Mouse (Mus musculus): ENCODE measurements around the gene Arhgef12. TPM values are rescaled to one million over a fixed set of nuclear protein-coding genes. Genes with fewer than 3 reads are reported as not detected.

The Arhgef12 gene
- polyA plus RNA-seq, 1 experiment from 2014 or later = 9.2 TPM

GRCm38 (mm10) chr9:43093803-43094202, 13.2 kb downstream of the Arhgef12 start:
- H3K27me3 ChIP-seq (ENCODE audit: poor library complexity, severe bottlenecking) = no peaks in the 10 kb centered on the region
- H3K27ac ChIP-seq = no peak overlapping the region
- H3K4me1 ChIP-seq = 0 out of 2 replicates have a peak, but pooled peaks cover 1% of the 10 kb centered on the region
- H3K9me3 ChIP-seq = no peaks in the 10 kb centered on the region
- no peaks in the 10 kb centered on the region for H3K36me3 ChIP-seq (replicated peaks)
- DNase-seq (ENCODE audit: extremely low spot score, low spot score) = no peak
- no peak overlapping the region for H3K4me3 ChIP-seq
- WGBS = 89% methylated on average over 3 of the region's 3 CpGs

- Histone ChIP-seq H3K9me3 (no peaks in the 10 kb centered on the region), H3K4me3 (no peak overlapping the region), H3K36me3 (replicated peaks) (no peaks in the 10 kb centered on the region), H3K27me3 (ENCODE audit: poor library complexity, severe bottlenecking) (no peaks in the 10 kb centered on the region), H3K27ac (no peak overlapping the region), H3K4me1 (peaks cover 31% of the 10 kb centered on the region)
- 98% methylated on average over 1 of the region's 1 CpGs for WGBS
- no peak for DNase-seq (ENCODE audit: extremely low spot score, low spot score)
Observed at GRCm38 (mm10) chr9:43085686-43086285, 21.3 kb downstream of the Arhgef12 start.

- Histone ChIP-seq H3K9me3 (no peaks in the 10 kb centered on the region), H3K4me3 (no peak overlapping the region), H3K27me3 (ENCODE audit: poor library complexity, severe bottlenecking) (no peaks in the 10 kb centered on the region), H3K27ac (no peak overlapping the region), H3K36me3 (replicated peaks) (no peaks in the 10 kb centered on the region), H3K4me1 (peaks cover 34% of the 10 kb centered on the region)
- WGBS = 83% methylated on average over 7 of the region's 7 CpGs
- no peak for DNase-seq (ENCODE audit: extremely low spot score, low spot score)
Observed at GRCm38 (mm10) chr9:43084496-43085362, 22.3 kb downstream of the Arhgef12 start.

- 30% methylated on average over 7 of the region's 7 CpGs for WGBS
Observed at GRCm38 (mm10) chr9:43083441-43084055, 23.5 kb downstream of the Arhgef12 start.

GRCm38 (mm10) chr9:43078711-43079110, 28.3 kb downstream of the Arhgef12 start:
- no peaks in the 10 kb centered on the region for H3K27me3 ChIP-seq (ENCODE audit: poor library complexity, severe bottlenecking)
- no peak overlapping the region for H3K4me3 ChIP-seq
- H3K27ac ChIP-seq = no peak overlapping the region
- no peaks in the 10 kb centered on the region for H3K36me3 ChIP-seq (replicated peaks)
- no peaks in the 10 kb centered on the region for H3K9me3 ChIP-seq
- WGBS = 93% methylated on average over 3 of the region's 3 CpGs
- no peak for DNase-seq (ENCODE audit: extremely low spot score, low spot score)
- peaks cover 11% of the 10 kb centered on the region for H3K4me1 ChIP-seq

More at GRCm38 (mm10) chr9:43083441-43084055, 23.5 kb downstream of the Arhgef12 start:
- Histone ChIP-seq H3K4me1 (peaks cover 34% of the 10 kb centered on the region), H3K4me3 (no peak overlapping the region), H3K27me3 (ENCODE audit: poor library complexity, severe bottlenecking) (no peaks in the 10 kb centered on the region), H3K27ac (no peak overlapping the region), H3K36me3 (replicated peaks) (no peaks in the 10 kb centered on the region), H3K9me3 (no peaks in the 10 kb centered on the region)
- DNase-seq (ENCODE audit: extremely low spot score, low spot score) = no peak

- Histone ChIP-seq H3K27me3 (ENCODE audit: poor library complexity, severe bottlenecking) (no peaks in the 10 kb centered on the region), H3K9me3 (no peaks in the 10 kb centered on the region), H3K36me3 (replicated peaks) (no peaks in the 10 kb centered on the region), H3K27ac (no peak overlapping the region), H3K4me3 (no peak overlapping the region), H3K4me1 (peaks cover 14% of the 10 kb centered on the region)
- WGBS = 81% methylated on average over 7 of the region's 7 CpGs
- no peak for DNase-seq (ENCODE audit: extremely low spot score, low spot score)
Observed at GRCm38 (mm10) chr9:43076163-43076562, 30.9 kb downstream of the Arhgef12 start.

- WGBS = 94% methylated on average over 1 of the region's 1 CpGs
- no peaks in the 10 kb centered on the region for H3K9me3 ChIP-seq
Observed at GRCm38 (mm10) chr9:43074611-43075010, 32.4 kb downstream of the Arhgef12 start.

GRCm38 (mm10) chr9:43071741-43072140, 35.3 kb downstream of the Arhgef12 start:
- 67% methylated on average over 2 of the region's 2 CpGs for WGBS
- no peaks in the 10 kb centered on the region for H3K9me3 ChIP-seq

More at GRCm38 (mm10) chr9:43074611-43075010, 32.4 kb downstream of the Arhgef12 start:
- no peak for DNase-seq (ENCODE audit: extremely low spot score, low spot score)
- Histone ChIP-seq H3K27ac (no peak overlapping the region), H3K4me3 (no peak overlapping the region), H3K4me1 (peaks cover 22% of the 10 kb centered on the region), H3K36me3 (replicated peaks) (no peaks in the 10 kb centered on the region), H3K27me3 (ENCODE audit: poor library complexity, severe bottlenecking) (no peaks in the 10 kb centered on the region)

GRCm38 (mm10) chr9:43071176-43071575, 35.9 kb downstream of the Arhgef12 start:
- DNase-seq (ENCODE audit: extremely low spot score, low spot score) = no peak
- H3K9me3 ChIP-seq = no peaks in the 10 kb centered on the region
- H3K4me3 ChIP-seq = no peak overlapping the region
- no peaks in the 10 kb centered on the region for H3K27me3 ChIP-seq (ENCODE audit: poor library complexity, severe bottlenecking)
- peak overlapping the region; percentile 12; the same call in 1 of the 2 replicates for H3K27ac ChIP-seq
- peaks cover 22% of the 10 kb centered on the region for H3K4me1 ChIP-seq
- no peaks in the 10 kb centered on the region for H3K36me3 ChIP-seq (replicated peaks)
- 21% methylated on average over 4 of the region's 4 CpGs for WGBS

More at GRCm38 (mm10) chr9:43071741-43072140, 35.3 kb downstream of the Arhgef12 start:
- H3K36me3 ChIP-seq (replicated peaks) = no peaks in the 10 kb centered on the region
- DNase-seq (ENCODE audit: extremely low spot score, low spot score) = no peak
- no peaks in the 10 kb centered on the region for H3K27me3 ChIP-seq (ENCODE audit: poor library complexity, severe bottlenecking)
- H3K4me1 ChIP-seq = peaks cover 22% of the 10 kb centered on the region
- H3K27ac ChIP-seq = no peak overlapping the region
- no peak overlapping the region for H3K4me3 ChIP-seq

- no peaks in the 10 kb centered on the region for H3K36me3 ChIP-seq (replicated peaks)
- WGBS = 50% methylated on average over 4 of the region's 4 CpGs
- no peak for DNase-seq (ENCODE audit: extremely low spot score, low spot score)
- peaks cover 22% of the 10 kb centered on the region for H3K4me1 ChIP-seq
- H3K9me3 ChIP-seq = no peaks in the 10 kb centered on the region
- H3K27me3 ChIP-seq (ENCODE audit: poor library complexity, severe bottlenecking) = no peaks in the 10 kb centered on the region
- no peak overlapping the region for H3K4me3 ChIP-seq
- 0 out of 2 replicates have a peak overlapping the region, but pooled peaks have one; percentile 35 for H3K27ac ChIP-seq
Observed at GRCm38 (mm10) chr9:43070566-43070965, 36.5 kb downstream of the Arhgef12 start.

- 72% methylated on average over 2 of the region's 2 CpGs for WGBS
- H3K27me3 ChIP-seq (ENCODE audit: poor library complexity, severe bottlenecking) = no peaks in the 10 kb centered on the region
- DNase-seq (ENCODE audit: extremely low spot score, low spot score) = no peak
- no peaks in the 10 kb centered on the region for H3K9me3 ChIP-seq
- H3K4me3 ChIP-seq = no peak overlapping the region
- H3K27ac ChIP-seq = peak overlapping the region; percentile 35; the same call in 1 of the 2 replicates
- H3K4me1 ChIP-seq = peaks cover 22% of the 10 kb centered on the region
- H3K36me3 ChIP-seq (replicated peaks) = no peaks in the 10 kb centered on the region
Observed at GRCm38 (mm10) chr9:43070153-43070552, 36.9 kb downstream of the Arhgef12 start.

GRCm38 (mm10) chr9:43067896-43068295, 39.1 kb downstream of the Arhgef12 start:
- 88% methylated on average over 3 of the region's 3 CpGs for WGBS
- Histone ChIP-seq H3K36me3 (replicated peaks) (no peaks in the 10 kb centered on the region), H3K9me3 (no peaks in the 10 kb centered on the region), H3K4me3 (no peak overlapping the region), H3K27ac (no peak overlapping the region), H3K4me1 (peaks cover 22% of the 10 kb centered on the region), H3K27me3 (ENCODE audit: poor library complexity, severe bottlenecking) (no peaks in the 10 kb centered on the region)
- no peak for DNase-seq (ENCODE audit: extremely low spot score, low spot score)
